Mouse (Mus musculus): ENCODE data around the gene Slc47a2. TPM values are rescaled to one million over a fixed set of nuclear protein-coding genes. Genes with fewer than 3 reads are reported as not detected.
A peak's percentile ranks its signal among the peaks of the same experiment; 100 is the strongest.

The Slc47a2 gene
- polyA plus RNA-seq, 1 experiment from 2014 or later: 0.17 TPM

GRCm38 (mm10) chr11:61378651-61379050 is 36.0 kb upstream of the Slc47a2 start:
- H3K9ac ChIP-seq (ENCODE audit: low read depth, low read length): no peak overlapping the region
- H3K27me3 ChIP-seq (ENCODE audit: insufficient read depth, low read length): peaks cover 14% of the 10 kb centered on the region
- no peaks in the 10 kb centered on the region for H3K36me3 ChIP-seq (ENCODE audit: insufficient read depth, low read length)
- WGBS: 74% methylated on average over 4 of the region's 4 CpGs
- H3K4me3 ChIP-seq (replicated peaks; ENCODE audit: low read depth, low read length): no peak overlapping the region
- TF ChIP-seq CTCF (IDR thresholded peaks at IDR 0.05; ENCODE audit: low read depth): no peak
- H3K9me3 ChIP-seq (replicated peaks; ENCODE audit: low read length): no peaks in the 10 kb centered on the region
- DNase-seq (ENCODE audit: low spot score) (no peak), ATAC-seq (replicated peaks; ENCODE audit: low FRiP score, low read depth) (peak; percentile 68; the same call in 1 of the 2 replicates)
- no peak overlapping the region for H3K4me2 ChIP-seq (ENCODE audit: low read length)
- 0 out of 2 replicates have a peak, but pooled peaks cover 5% of the 10 kb centered on the region for H3K4me1 ChIP-seq (replicated peaks; ENCODE audit: insufficient read depth, low read length)
- H3K27ac ChIP-seq: no peak overlapping the region

GRCm38 (mm10) chr11:61377881-61378613 is 35.4 kb upstream of the Slc47a2 start, which contains the start of gene Slc47a1:
TSS of gene Slc47a1 (minus strand) at chr11:61378345.
- 13% methylated on average over 39 of the region's 39 CpGs for WGBS

GRCm38 (mm10) chr11:61368668-61369067 is 26.0 kb upstream of the Slc47a2 start:
- H3K4me1 ChIP-seq (replicated peaks; ENCODE audit: insufficient read depth, low read length): peaks cover 10% of the 10 kb centered on the region; the same call in 1 of the 2 replicates
- H3K36me3 ChIP-seq (ENCODE audit: insufficient read depth, low read length): no peaks in the 10 kb centered on the region
- WGBS: 83% methylated on average over 2 of the region's 2 CpGs
- H3K4me3 ChIP-seq (replicated peaks; ENCODE audit: low read depth, low read length): no peak overlapping the region
- TF ChIP-seq CTCF (IDR thresholded peaks at IDR 0.05; ENCODE audit: low read depth): no peak
- ATAC-seq (replicated peaks; ENCODE audit: low FRiP score, low read depth): 0 out of 2 replicates have a peak, but pooled peaks have one; percentile 37
- no peak overlapping the region for H3K4me2 ChIP-seq (ENCODE audit: low read length)
- no peak overlapping the region for H3K27ac ChIP-seq
- no peak overlapping the region for H3K9ac ChIP-seq (ENCODE audit: low read depth, low read length)
- DNase-seq (ENCODE audit: low spot score): no peak
- no peaks in the 10 kb centered on the region for H3K9me3 ChIP-seq (replicated peaks; ENCODE audit: low read length)
- no peaks in the 10 kb centered on the region for H3K27me3 ChIP-seq (ENCODE audit: insufficient read depth, low read length)

More at GRCm38 (mm10) chr11:61377881-61378613, 35.4 kb upstream of the Slc47a2 start, which contains the start of gene Slc47a1:
- no peak for TF ChIP-seq CTCF (IDR thresholded peaks at IDR 0.05; ENCODE audit: low read depth)
- H3K36me3 ChIP-seq (ENCODE audit: insufficient read depth, low read length): no peaks in the 10 kb centered on the region
- H3K27me3 ChIP-seq (ENCODE audit: insufficient read depth, low read length): peaks cover 14% of the 10 kb centered on the region
- H3K9ac ChIP-seq (ENCODE audit: low read depth, low read length): peak within 1 kb of the TSS; percentile 59; the same call in 1 of the 2 replicates
- H3K4me2 ChIP-seq (ENCODE audit: low read length): peak within 1 kb of the TSS; percentile 61
- peak within 1 kb of the TSS; percentile 50; the same call in 1 of the 2 replicates for H3K27ac ChIP-seq
- H3K4me3 ChIP-seq (replicated peaks; ENCODE audit: low read depth, low read length): peak within 1 kb of the TSS; percentile 30
- no peaks in the 10 kb centered on the region for H3K9me3 ChIP-seq (replicated peaks; ENCODE audit: low read length)
- 0 out of 2 replicates have a peak, but pooled peaks have one; percentile 30 for ATAC-seq (replicated peaks; ENCODE audit: low FRiP score, low read depth)
- no peak for DNase-seq (ENCODE audit: low spot score)
- H3K4me1 ChIP-seq (replicated peaks; ENCODE audit: insufficient read depth, low read length): 0 out of 2 replicates have a peak, but pooled peaks cover 5% of the 10 kb centered on the region

- Histone ChIP-seq H3K4me2 (ENCODE audit: low read length) (no peak overlapping the region), H3K4me1 (replicated peaks; ENCODE audit: insufficient read depth, low read length) (peaks cover 10% of the 10 kb centered on the region; the same call in 1 of the 2 replicates), H3K9me3 (replicated peaks; ENCODE audit: low read length) (no peaks in the 10 kb centered on the region), H3K9ac (ENCODE audit: low read depth, low read length) (no peak overlapping the region), H3K36me3 (ENCODE audit: insufficient read depth, low read length) (no peaks in the 10 kb centered on the region), H3K27ac (no peak overlapping the region), H3K4me3 (replicated peaks; ENCODE audit: low read depth, low read length) (no peak overlapping the region), H3K27me3 (ENCODE audit: insufficient read depth, low read length) (no peaks in the 10 kb centered on the region)
- DNase-seq (ENCODE audit: low spot score): peak; percentile 76
- WGBS: 60% methylated on average over 9 of the region's 9 CpGs
- no peak; the same call in 1 of the 2 replicates for ATAC-seq (replicated peaks; ENCODE audit: low FRiP score, low read depth)
- TF ChIP-seq CTCF (IDR thresholded peaks at IDR 0.05; ENCODE audit: low read depth): no peak
Measured at GRCm38 (mm10) chr11:61366517-61367273, 24.0 kb upstream of the Slc47a2 start.

- Histone ChIP-seq H3K4me1 (replicated peaks; ENCODE audit: insufficient read depth, low read length) (peaks cover 10% of the 10 kb centered on the region; the same call in 1 of the 2 replicates), H3K27ac (no peak overlapping the region), H3K9me3 (replicated peaks; ENCODE audit: low read length) (no peaks in the 10 kb centered on the region), H3K27me3 (ENCODE audit: insufficient read depth, low read length) (no peaks in the 10 kb centered on the region), H3K9ac (ENCODE audit: low read depth, low read length) (no peak overlapping the region), H3K4me2 (ENCODE audit: low read length) (no peak overlapping the region), H3K4me3 (replicated peaks; ENCODE audit: low read depth, low read length) (no peak overlapping the region), H3K36me3 (ENCODE audit: insufficient read depth, low read length) (no peaks in the 10 kb centered on the region)
- no peak for DNase-seq (ENCODE audit: low spot score)
- no peak for ATAC-seq (replicated peaks; ENCODE audit: low FRiP score, low read depth)
- TF ChIP-seq CTCF (IDR thresholded peaks at IDR 0.05; ENCODE audit: low read depth): no peak
- 58% methylated on average over 3 of the region's 3 CpGs for WGBS
Measured at GRCm38 (mm10) chr11:61365938-61366337, 23.3 kb upstream of the Slc47a2 start.

GRCm38 (mm10) chr11:61364096-61364495 is 21.4 kb upstream of the Slc47a2 start:
- H3K4me1 ChIP-seq (replicated peaks; ENCODE audit: insufficient read depth, low read length): peaks cover 10% of the 10 kb centered on the region; the same call in 1 of the 2 replicates
- 82% methylated on average over 6 of the region's 6 CpGs for WGBS

More at GRCm38 (mm10) chr11:61364096-61364495, 21.4 kb upstream of the Slc47a2 start:
- DNase-seq (ENCODE audit: low spot score) (no peak), ATAC-seq (replicated peaks; ENCODE audit: low FRiP score, low read depth) (no peak)
- Histone ChIP-seq H3K27ac (no peak overlapping the region), H3K27me3 (ENCODE audit: insufficient read depth, low read length) (no peaks in the 10 kb centered on the region), H3K4me3 (replicated peaks; ENCODE audit: low read depth, low read length) (no peak overlapping the region), H3K4me2 (ENCODE audit: low read length) (no peak overlapping the region), H3K9me3 (replicated peaks; ENCODE audit: low read length) (no peaks in the 10 kb centered on the region), H3K36me3 (ENCODE audit: insufficient read depth, low read length) (no peaks in the 10 kb centered on the region), H3K9ac (ENCODE audit: low read depth, low read length) (no peak overlapping the region)
- no peak for TF ChIP-seq CTCF (IDR thresholded peaks at IDR 0.05; ENCODE audit: low read depth)
